Mouse (Mus musculus) hindlimb bud, embryonic 11.5 days (tissue): ENCODE measurements around the gene Atn1.
"Not testable (repeated sequence)": the region's sequence is repeated elsewhere in the genome, so short reads cannot be mapped to it uniquely, and the experiment has no call there.

Experiments used
- DNase-seq: peaks from one replicate; pipeline ENCODE4 v3.0.0-alpha.2; 2012; ENCODE audit warnings: low read depth, low spot score; ENCODE audit errors: extremely low spot score

The Atn1 gene

DNA sequence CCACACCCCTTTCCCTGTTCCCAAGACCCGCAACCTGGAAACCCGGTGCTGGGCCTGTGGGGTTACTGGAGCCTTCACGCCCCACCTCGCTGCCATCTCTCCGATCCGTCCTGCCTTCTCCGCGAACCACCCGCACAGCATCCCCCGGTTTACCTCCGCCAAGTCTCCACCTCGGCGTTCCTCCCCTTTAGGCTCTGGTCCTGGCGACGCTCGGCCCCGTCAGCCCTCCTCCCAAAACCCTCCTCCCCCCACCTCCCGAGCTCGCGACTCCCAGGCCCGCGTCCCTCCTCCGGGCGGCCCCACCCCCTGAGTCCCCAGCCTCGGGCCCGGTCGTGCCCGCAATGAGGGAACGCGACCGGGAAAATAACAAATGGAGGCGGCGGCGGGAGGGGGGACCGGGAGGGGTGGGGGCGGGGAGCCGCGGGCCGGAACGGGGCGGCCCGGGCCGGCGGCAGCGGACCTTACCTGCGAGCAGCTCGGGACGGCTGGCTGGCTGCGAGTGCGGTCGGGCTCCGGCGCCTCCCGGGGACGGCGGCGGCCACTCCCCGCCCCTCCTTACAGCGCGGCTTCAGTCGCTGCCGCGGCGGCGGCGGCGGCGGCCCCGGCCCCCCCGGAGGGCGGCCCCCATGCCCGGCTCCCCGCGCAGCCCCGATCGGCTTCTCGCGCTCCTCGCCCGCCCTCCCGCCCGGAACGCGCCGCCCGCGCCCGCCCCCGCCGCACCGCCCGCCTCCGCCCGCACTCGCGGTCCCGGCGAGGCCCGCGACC is at the start of gene Atn1, which contains the start of gene Gm45234:
TSS of gene Atn1 (minus strand) at position 694 of the 765 bp plus-strand sequence.
TSS of gene Gm45234 (minus strand) at position 191 of the 765 bp plus-strand sequence.
- DNase-seq: no peak

DNA sequence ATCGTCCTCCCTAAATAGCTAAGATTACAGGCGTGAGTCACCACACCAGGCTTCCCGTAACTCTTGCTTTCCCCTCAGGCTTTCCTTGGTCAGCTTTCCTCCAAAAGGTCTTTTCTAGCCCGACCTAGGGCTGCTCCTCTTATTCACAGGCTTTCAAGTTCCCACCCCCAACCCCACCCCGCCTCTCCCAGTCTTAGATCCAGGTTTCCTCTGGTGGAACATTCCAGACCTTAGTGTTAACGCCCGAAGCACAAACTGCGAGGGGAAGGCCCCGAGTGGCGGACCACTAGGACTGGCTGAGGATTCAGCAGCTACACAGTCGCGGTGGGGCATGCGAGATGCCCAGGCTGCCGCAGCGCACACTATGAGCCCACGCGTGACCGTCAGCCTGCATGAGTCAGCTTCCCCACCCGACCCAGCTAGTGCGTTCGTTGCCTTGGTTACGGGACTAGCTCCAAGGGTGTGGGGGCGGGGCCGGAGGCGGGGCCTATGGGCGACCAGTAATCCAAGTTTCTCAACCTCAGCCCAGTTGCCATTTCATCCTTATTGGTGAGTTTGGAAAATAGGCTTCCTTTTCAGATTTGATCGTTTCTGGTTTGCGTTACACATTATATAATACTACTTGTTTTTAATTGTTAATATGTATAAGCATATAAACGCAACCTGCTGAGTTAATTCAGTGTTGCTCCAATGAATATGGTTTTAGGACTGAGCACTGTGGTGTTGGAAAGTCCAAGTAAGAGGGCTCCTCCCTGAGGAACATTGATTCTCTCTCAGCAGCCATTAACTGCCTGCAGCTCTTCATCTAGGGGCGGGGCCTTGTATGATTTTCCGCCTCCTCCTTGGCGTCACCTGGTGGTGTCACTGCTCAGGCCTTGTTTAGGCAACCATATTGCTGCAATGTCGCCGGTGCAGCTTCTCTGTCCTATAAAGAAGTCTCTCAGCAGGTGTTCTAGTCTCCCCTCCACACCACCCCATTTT is 49.3 kb upstream of the Atn1 start:
- DNase-seq: no peak

DNA sequence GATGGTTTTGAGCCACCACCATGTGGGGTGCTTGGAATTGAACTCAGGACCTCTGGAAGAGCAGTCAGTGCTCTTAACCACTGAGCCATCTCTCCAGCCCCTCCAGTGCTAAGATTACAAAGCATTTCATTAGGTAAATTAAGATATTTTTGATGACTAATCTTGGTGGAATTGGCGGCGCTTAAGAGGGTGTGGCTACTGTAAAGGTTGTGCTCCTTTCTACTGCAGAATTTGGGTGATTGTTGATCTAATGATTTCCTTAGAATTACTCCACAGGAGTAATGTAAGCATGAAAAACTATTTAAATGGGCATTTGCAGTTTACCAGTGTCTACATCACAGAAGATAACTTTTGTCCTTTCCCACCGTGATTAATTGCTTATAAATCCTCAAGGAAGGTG is 48.0 kb upstream of the Atn1 start:
- no peak for DNase-seq

DNA sequence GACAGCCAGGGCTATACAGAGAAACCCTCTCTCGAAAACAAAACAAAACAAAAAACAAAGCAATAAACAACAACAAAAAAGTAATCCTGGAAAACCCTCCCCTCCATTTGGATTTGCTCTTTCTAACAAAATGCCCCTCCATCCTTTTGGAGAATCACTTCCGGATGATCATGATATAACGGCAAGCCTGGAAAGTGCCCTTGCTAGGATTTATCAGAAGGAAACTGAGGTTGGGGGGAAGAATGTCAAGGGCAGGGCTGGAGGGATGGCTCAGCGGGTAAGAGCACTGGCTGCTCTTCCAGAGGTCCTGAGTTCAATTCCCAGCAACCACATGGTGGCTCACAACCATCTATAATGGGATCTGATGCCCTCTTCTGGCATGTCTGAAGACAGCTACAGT is 47.4 kb upstream of the Atn1 start:
- not testable (repeated sequence) for DNase-seq

DNA sequence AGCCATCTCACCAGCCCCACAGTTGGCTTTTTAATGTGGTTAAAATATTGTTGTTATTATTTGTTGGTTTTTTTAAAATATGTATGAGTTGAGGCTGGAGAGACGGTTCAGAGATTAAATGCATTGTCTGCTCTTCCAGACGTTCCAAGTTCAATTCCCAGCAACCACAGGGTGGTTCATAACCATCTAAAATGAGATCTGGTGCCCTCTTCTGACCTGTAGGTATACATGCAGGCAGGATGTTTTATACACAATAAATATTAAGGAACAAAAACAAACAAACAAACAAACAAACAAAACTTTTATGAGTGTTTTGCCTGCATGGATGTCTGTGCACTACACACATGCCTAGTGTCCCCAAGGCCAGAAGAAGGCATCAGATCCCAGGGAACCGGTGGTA is 46.7 kb upstream of the Atn1 start:
- DNase-seq: no peak

DNA sequence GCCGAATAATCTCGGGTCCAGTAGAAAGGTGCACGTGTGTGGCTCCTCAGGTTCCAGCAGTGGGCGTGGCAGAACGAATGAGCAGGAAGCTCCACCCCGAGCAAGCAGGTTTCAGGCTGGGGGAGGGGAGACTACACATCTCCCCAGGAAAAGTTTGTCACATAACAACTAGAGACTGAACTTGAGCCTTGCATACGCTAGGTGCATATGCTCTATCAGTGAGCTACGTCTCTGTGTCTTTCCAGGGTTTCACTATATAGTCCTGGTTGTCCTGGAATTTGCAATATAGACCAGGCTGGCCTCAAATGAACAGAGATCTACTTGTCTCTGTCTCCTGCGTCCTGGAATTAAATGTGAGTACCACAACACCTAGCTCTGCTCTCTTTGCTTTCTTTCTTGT is 46.1 kb upstream of the Atn1 start:
- not testable (repeated sequence) for DNase-seq

DNA sequence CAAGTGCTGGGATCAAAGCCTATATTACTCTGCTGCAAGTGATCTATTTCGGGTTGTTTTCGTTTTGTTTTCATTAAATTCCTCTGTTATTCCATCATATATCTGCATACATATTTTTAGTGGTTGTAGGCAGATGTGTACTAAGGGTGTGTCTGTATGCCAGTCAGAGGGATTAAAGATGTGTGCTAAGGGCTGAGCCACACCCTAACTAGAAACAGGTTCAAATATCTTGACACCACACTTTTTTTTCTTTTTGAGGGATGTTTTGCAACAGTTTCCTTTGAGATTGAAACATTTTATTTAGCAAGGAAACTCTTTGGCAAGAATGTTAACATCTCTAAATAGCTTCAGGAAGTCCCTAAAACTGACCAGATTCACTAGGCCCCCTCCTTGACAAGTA is 39.9 kb upstream of the Atn1 start:
- no peak for DNase-seq

DNA sequence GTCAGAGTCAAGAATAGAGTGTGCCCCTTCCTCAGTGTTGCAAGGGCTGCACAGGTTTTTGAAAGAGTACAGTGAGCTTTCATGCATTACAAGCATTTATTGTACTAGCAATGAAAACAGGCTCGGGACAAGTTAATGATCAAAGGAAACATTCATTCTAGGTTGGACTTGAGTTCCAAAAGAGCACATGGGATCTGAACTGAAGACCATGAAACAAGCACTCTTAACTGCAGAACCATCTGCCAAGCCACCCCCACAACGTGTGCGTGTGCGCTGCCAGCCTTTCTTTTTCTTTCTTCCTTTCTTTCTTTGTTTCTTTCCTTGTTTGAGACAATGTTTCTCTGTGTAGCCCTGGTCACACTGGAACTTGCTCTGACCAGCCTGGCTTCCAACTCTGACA is 39.5 kb upstream of the Atn1 start:
- DNase-seq: no peak

DNA sequence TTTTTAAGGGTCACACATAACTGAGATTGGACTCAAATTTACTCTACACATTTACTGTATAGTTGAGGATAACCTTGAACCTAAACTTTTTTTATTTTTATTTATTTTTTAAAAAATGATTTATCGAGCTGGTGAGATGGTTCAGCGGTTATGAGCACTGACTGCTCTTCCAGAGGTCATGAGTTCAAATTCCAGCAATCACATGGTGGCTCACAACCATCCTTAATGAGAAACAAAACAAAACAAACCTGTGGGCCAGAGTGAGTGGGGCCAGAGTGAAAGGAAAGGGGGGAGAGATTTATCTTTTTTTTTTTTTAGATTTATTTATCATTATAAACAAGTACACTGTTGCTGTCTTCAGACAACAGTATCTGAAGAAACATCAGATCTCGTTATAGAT is 35.6 kb upstream of the Atn1 start:
- no peak for DNase-seq

DNA sequence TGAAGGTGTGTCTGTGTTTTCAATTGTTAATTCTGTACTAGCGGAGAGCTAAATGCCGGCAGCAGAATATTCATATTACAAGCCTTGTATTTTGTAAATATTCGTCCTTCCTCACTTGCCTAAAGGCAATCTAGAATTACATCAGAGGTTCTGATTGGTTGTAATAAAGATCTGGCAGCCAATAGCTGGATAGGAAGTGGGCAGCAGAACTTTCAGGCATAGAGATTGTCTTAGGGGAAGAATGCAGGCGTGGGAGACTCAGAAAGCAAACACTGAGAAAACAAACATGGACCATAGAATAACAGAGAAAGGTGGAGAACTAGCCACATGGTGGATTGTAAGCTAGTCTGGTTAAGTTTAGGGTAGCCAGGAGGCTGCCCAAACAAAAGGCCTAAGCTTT is 33.8 kb upstream of the Atn1 start:
- no peak for DNase-seq

DNA sequence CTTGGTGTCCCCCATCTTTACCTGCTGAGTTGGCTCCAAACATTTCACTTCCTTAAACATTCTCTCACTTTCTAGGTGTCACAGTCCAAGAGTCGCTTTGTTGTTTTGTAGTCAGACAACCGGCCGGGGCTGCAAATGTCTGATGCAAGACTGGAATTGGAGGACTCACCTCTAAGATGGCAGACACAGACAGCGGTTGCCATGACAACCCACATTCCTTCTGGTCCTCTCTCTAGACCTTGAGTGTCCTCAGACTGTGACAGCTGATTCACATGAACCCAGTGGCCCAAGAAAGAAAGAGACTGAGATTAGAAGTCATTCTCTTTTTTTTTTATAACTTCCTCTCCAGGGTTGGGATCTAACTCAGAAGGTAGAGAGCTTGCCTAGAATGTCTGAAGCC is 33.2 kb upstream of the Atn1 start:
- DNase-seq: no peak

DNA sequence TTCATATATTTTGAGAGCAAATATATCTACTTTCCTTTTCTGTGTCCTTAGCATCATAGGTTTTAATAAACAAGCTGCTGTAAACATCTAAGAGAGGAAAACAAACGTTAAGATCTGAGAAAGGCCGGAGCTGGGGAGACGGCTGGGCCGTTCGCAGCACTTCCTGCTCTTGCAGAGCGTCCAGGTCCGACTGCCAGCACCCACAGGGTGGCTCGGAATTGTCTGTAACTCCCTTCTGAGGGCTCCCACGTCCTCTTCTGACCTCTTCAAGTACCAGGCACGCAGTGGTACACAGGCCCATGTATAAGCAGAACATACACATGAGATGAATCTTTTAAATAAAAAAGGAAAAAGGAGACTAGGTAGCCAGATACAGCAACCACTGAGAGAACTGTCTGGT is 31.4 kb upstream of the Atn1 start:
- DNase-seq: no peak

DNA sequence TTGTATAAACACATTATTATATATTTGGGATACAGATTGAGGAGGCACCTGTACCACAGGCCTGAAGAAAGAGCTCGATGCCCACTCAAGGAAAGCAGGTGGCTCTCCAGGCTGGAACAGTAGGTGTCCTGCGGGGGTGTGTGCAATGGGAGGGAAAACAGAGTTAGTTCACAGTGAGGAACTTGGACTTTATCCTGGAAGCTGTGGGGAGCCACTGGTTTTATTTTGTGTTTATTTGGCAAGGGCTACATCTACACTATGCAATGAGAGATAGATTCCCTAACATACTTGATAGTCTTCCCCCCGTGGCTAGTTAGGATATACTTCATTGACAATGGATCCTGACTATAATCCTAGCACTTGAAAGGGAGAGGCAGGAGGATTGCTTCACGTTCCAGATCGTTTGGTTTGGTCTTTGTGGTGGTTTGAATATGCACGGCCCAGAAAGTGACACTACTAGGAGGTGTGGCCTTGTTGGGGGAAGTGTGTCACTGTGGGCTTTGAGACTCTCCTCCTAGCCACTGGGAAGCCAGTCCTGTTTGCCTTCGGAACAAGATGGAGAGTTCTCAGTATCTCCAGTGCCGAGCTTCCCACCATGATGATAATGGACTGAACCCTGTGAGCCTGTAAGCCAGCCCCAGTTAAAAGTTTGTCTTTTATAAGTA is 30.6 kb upstream of the Atn1 start:
- DNase-seq: no peak

DNA sequence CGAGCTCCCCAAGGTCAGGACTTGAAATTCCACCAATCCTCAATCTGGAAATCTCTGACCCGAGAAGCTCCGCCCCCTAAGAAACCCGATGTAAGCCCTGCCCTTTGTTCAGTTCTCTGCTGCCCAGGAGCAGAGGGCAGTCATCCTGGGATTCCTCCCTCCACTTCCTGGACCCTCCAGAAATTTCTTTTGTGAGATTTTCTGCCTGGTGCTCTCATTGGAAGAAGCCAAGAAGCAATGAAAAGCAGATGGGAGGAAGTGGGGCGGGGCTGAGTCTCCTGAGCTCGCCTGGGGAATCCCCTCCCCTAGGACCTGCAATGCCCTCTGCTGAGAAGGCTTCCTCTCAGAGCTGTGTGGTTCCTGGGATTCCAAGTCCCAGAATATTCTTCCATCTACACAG is 26.1 kb upstream of the Atn1 start:
- no peak for DNase-seq

DNA sequence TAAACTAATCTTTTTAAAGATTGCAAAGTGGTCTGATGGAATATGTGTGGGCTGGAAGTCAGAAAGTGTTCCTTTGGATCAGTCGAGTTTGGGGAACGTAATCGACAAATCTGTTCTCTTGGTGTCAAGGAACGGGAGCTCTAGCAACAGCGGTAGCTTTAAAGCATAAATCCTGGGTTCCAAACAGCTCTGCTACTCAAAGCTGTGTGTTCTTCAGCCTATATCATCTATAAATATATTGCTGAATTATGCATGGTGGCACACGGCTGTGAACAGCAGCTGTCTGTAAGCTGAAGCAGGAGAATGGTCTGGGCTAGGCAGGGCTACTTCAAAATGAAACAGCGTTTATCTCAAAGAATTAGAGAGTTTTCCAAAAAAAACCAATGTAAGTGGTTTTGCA is 24.6 kb upstream of the Atn1 start:
- no peak for DNase-seq

DNA sequence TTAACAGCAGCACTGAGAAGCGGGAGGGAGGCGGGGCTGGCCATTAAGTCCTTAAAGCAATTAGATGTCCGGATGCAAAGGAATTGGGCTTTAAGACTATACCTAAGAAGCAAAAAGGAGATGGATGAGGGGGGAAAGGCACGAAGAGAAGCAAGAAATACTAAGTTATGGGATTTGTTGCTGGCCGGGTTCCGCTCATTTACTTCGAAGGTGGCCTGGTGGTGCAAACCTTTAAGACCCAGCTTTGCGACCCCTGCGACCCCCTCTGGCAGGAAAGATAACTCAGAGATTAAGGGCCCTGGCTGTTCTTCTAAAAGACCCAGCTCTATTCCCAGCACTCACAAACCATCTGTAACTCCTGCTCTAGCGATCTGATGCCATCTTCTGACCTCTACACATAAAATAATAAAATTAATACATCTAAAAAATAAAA is 23.7 kb upstream of the Atn1 start:
- DNase-seq: no peak

DNA sequence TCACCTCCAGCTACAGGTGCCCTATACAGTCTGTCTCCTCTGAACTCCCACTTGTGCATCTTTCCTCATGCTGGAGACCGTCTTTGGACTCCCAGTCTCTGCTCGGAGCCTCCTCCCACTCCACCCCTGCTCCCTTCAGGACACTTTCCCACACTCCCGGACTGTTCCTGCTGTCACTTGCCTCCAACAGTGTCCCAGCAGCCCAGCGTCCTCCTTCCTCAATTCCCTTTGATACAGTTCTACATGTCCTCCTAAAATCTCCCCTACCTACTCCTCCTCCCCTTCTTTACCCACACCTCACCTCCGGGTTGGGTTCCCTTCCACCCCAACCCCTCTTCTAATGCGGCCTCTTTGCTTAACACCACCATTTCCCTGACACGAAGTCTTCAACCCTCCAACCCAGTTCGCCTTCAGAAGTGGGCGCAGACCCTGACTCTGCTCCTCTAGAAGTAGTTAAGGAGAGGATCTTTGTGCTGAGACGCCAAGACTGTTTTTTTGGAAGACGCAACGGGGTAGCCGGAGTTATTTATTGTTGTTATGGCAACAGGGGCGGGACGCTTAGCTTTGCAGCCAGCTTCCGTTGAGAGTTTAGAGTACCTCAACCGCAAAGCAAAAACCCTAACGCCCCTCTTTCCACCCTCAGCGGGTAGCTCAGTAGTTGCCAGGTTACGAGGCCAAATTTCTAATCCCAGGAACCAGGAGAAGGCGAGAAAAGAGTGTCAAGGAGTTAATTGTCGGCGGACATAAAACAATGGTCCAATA is 23.1 kb upstream of the Atn1 start, which contains the start of gene Lrrc23:
TSS of gene Lrrc23 (minus strand) at position 506 of the 762 bp plus-strand sequence.
- peak; percentile 63 for DNase-seq

DNA sequence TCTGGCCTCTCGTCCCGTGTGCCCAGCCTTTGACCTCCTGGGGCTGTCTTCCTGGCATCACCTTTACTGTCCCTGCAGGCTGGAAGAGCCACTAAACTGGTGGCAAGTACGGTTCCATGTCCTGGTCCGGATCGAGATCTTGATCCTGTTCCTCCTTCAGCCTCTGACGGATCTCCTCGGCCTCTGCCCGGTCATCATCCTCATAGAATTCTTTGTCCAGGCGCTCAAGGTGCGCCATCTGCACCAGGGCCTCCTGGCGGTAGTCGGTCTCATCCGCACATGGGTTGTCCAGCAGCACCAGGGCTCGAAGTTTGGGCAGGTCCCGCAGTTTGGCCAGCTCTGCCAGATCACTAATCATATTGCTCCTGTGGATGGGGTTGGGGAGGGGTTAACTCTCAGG is 14.2 kb upstream of the Atn1 start:
- no peak for DNase-seq

DNA sequence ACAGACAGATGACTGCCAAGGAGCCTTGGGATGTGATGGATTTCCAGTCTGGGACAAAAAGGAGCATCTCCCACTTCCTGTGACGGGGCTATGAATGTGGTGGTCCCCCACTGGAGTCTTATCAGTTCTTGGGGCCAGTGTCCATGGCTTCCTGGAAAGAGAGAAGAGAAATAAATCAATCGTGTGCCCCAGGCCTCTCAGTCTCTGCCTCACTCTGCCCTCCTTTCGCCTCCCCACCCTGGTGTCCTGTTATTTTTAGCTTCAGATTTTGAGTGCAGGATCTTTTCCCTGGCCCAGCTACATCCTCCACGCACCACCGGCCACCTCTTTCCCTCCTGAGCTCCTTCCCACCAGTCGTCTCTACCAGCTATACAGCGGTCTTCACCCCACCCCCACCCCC is 13.7 kb upstream of the Atn1 start:
- no peak for DNase-seq

DNA sequence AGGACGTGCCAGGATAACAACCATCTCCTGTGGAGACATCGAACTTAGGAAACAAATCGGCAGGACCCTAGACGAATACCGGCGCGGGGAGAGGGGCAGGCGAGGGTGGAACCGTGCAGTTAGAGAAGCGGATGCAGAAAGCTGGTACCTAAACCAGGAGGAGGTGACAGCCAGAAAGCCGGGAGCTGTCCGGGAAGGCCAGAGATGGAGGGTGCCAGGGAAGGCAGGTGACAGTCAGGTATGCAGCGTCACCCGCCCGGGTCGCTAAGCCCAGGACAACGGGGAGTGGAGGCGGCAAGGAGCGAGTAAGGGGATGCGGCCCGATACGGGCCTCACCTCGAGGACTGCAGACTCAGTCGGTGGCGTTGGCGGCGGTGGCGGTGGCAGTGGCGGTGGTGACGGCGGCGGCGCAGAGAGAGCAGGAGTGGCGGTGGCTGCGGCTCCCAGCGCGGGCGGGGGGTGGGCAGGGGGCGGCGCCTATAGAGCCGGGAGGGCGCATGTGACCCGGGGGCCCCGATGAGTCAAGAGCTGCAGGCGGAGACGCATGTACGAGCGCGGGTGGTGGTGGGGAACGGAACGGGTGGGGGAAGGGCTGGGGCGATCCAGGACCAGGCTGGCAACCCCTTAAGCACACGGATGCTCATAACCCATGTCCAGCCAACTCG is 12.9 kb upstream of the Atn1 start, which contains the start of gene Eno2:
TSS of gene Eno2 (minus strand) at position 573 of the 665 bp plus-strand sequence.
- no peak for DNase-seq
